Mouse (Mus musculus): Measurements from ENCODE around the gene Cers1. TPM values are rescaled to one million over a fixed set of nuclear protein-coding genes. Genes with fewer than 3 reads are reported as not detected.

The Cers1 gene
- polyA plus RNA-seq, 1 experiment from 2014 or later, result 38.8 TPM

DNA sequence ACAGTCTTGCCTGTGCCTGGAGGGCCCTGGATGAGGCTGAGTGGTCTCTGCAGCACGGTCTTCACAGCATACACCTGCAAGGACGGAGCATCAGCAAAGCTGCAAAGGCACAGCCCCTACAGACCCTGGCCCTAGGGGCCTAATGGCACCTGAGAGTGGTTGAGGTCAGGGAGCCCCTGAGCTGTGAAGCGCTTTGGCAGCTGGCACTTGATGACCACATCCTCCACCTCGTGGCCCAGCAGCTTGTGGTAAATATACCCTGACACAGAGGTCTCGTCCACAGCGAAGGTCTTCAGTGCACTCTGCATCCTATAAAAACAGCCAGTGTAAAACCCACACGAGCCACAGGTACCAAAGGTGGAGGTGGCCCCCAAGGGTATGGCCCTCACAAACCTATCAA is 23.4 kb downstream of the Cers1 start:
- H3K4me1 ChIP-seq (ENCODE audit: control insufficient read depth, insufficient read depth, low read length), result no peaks in the 10 kb centered on the region
- peaks cover 97% of the 10 kb centered on the region for H3K36me3 ChIP-seq (ENCODE audit: control insufficient read depth, insufficient read depth, low read length)
- no peak overlapping the region for H3K9ac ChIP-seq (replicated peaks; ENCODE audit: low read length)
- DNase-seq (no peak), ATAC-seq (ENCODE audit: low FRiP score, low TSS enrichment) (no peak)
- no peak overlapping the region for H3K4me3 ChIP-seq (replicated peaks; ENCODE audit: low read depth, low read length)
- 97% methylated on average over 7 of the region's 7 CpGs for WGBS
- H3K9me3 ChIP-seq (ENCODE audit: control insufficient read depth, low read length), result no peaks in the 10 kb centered on the region
- H3K27ac ChIP-seq (replicated peaks; ENCODE audit: low read depth, low read length), result no peak overlapping the region
- no peak overlapping the region for H3K4me2 ChIP-seq (ENCODE audit: low read length)
- no peaks in the 10 kb centered on the region for H3K27me3 ChIP-seq (ENCODE audit: control insufficient read depth, insufficient read depth, low read length)

- 91% methylated on average over 7 of the region's 7 CpGs for WGBS
- no peak overlapping the region for H3K4me3 ChIP-seq (replicated peaks; ENCODE audit: low read depth, low read length)
- H3K4me2 ChIP-seq (ENCODE audit: low read length), result no peak overlapping the region
- DNase-seq (no peak), ATAC-seq (ENCODE audit: low FRiP score, low TSS enrichment) (no peak)
- H3K9me3 ChIP-seq (ENCODE audit: control insufficient read depth, low read length), result no peaks in the 10 kb centered on the region
- no peaks in the 10 kb centered on the region for H3K4me1 ChIP-seq (ENCODE audit: control insufficient read depth, insufficient read depth, low read length)
- H3K27me3 ChIP-seq (ENCODE audit: control insufficient read depth, insufficient read depth, low read length), result no peaks in the 10 kb centered on the region
- H3K36me3 ChIP-seq (ENCODE audit: control insufficient read depth, insufficient read depth, low read length), result peaks cover 82% of the 10 kb centered on the region
- no peak overlapping the region for H3K9ac ChIP-seq (replicated peaks; ENCODE audit: low read length)
- no peak overlapping the region for H3K27ac ChIP-seq (replicated peaks; ENCODE audit: low read depth, low read length)
Observed at GRCm38 (mm10) chr8:70340659-70341058, 25.1 kb downstream of the Cers1 start.

DNA sequence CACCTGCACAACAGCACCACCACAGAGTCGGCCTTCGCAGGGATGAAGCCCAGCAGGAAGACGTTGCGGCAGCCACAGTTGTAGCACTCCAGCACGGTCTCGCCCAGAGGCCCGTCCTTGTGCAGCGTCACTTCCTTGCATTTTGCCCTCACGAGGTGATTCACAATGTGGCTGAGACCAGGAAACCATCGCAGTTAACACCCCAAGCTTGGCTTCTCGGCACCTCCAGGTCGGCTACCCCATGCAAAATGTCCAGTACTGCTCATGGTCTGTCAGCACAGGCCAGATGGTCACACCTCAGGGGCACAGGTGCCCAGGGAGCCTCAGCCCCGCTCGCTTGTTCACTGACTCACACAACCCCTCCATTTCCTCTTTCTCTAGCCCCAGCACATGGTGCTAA is 26.4 kb downstream of the Cers1 start:
- 91% methylated on average over 14 of the region's 14 CpGs for WGBS
- no peaks in the 10 kb centered on the region for H3K4me1 ChIP-seq (ENCODE audit: control insufficient read depth, insufficient read depth, low read length)
- H3K9ac ChIP-seq (replicated peaks; ENCODE audit: low read length), result no peak overlapping the region
- no peak overlapping the region for H3K27ac ChIP-seq (replicated peaks; ENCODE audit: low read depth, low read length)
- ATAC-seq (ENCODE audit: low FRiP score, low TSS enrichment), result no peak
- H3K4me3 ChIP-seq (replicated peaks; ENCODE audit: low read depth, low read length), result no peak overlapping the region
- no peak overlapping the region for H3K4me2 ChIP-seq (ENCODE audit: low read length)
- peaks cover 74% of the 10 kb centered on the region for H3K36me3 ChIP-seq (ENCODE audit: control insufficient read depth, insufficient read depth, low read length)
- no peak for DNase-seq
- no peaks in the 10 kb centered on the region for H3K9me3 ChIP-seq (ENCODE audit: control insufficient read depth, low read length)
- no peaks in the 10 kb centered on the region for H3K27me3 ChIP-seq (ENCODE audit: control insufficient read depth, insufficient read depth, low read length)

GRCm38 (mm10) chr8:70343076-70343475 is 27.5 kb downstream of the Cers1 start:
- Histone ChIP-seq H3K36me3 (ENCODE audit: control insufficient read depth, insufficient read depth, low read length) (peaks cover 67% of the 10 kb centered on the region), H3K27ac (replicated peaks; ENCODE audit: low read depth, low read length) (no peak overlapping the region), H3K9ac (replicated peaks; ENCODE audit: low read length) (no peak overlapping the region), H3K4me1 (ENCODE audit: control insufficient read depth, insufficient read depth, low read length) (no peaks in the 10 kb centered on the region), H3K27me3 (ENCODE audit: control insufficient read depth, insufficient read depth, low read length) (no peaks in the 10 kb centered on the region), H3K9me3 (ENCODE audit: control insufficient read depth, low read length) (no peaks in the 10 kb centered on the region), H3K4me2 (ENCODE audit: low read length) (no peak overlapping the region), H3K4me3 (replicated peaks; ENCODE audit: low read depth, low read length) (no peak overlapping the region)
- ATAC-seq (ENCODE audit: low FRiP score, low TSS enrichment) (no peak), DNase-seq (no peak)
- 92% methylated on average over 7 of the region's 7 CpGs for WGBS

DNA sequence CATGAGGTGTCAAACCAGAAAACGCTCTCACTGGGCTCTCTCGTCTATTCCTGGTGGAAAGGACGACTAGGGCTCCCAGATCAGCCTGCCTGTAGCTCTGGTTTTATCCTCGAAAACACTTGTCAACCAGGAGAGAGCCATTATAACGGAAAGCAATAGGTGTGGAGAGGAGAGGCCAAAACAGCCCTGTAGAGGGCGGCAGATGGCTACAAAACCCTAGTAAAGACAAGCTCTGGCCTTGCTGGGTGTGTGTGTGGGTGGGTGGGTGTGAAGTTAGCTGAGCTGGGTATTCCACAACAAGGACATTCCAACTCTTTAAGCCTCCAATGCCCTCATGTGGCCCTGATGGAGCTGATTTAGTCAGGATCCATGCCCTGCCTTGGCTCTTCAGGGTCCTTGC is 28.1 kb downstream of the Cers1 start:
- no peaks in the 10 kb centered on the region for H3K4me1 ChIP-seq (ENCODE audit: control insufficient read depth, insufficient read depth, low read length)
- H3K36me3 ChIP-seq (ENCODE audit: control insufficient read depth, insufficient read depth, low read length), result peaks cover 61% of the 10 kb centered on the region
- ATAC-seq (ENCODE audit: low FRiP score, low TSS enrichment) (no peak), DNase-seq (peak; percentile 70)
- H3K9ac ChIP-seq (replicated peaks; ENCODE audit: low read length), result no peak overlapping the region
- no peaks in the 10 kb centered on the region for H3K27me3 ChIP-seq (ENCODE audit: control insufficient read depth, insufficient read depth, low read length)
- H3K9me3 ChIP-seq (ENCODE audit: control insufficient read depth, low read length), result no peaks in the 10 kb centered on the region
- 62% methylated on average over 6 of the region's 6 CpGs for WGBS
- no peak overlapping the region for H3K4me3 ChIP-seq (replicated peaks; ENCODE audit: low read depth, low read length)
- no peak overlapping the region for H3K4me2 ChIP-seq (ENCODE audit: low read length)
- no peak overlapping the region for H3K27ac ChIP-seq (replicated peaks; ENCODE audit: low read depth, low read length)

- Histone ChIP-seq H3K9me3 (ENCODE audit: control insufficient read depth, low read length) (no peaks in the 10 kb centered on the region), H3K36me3 (ENCODE audit: control insufficient read depth, insufficient read depth, low read length) (peaks cover 60% of the 10 kb centered on the region), H3K27ac (replicated peaks; ENCODE audit: low read depth, low read length) (no peak overlapping the region), H3K4me3 (replicated peaks; ENCODE audit: low read depth, low read length) (no peak overlapping the region), H3K4me2 (ENCODE audit: low read length) (no peak overlapping the region), H3K9ac (replicated peaks; ENCODE audit: low read length) (no peak overlapping the region), H3K27me3 (ENCODE audit: control insufficient read depth, insufficient read depth, low read length) (no peaks in the 10 kb centered on the region), H3K4me1 (ENCODE audit: control insufficient read depth, insufficient read depth, low read length) (no peaks in the 10 kb centered on the region)
- DNase-seq, result no peak
- no peak for ATAC-seq (ENCODE audit: low FRiP score, low TSS enrichment)
- WGBS, result 86% methylated on average over 2 of the region's 2 CpGs
Observed at GRCm38 (mm10) chr8:70344279-70344678, 28.7 kb downstream of the Cers1 start.

DNA sequence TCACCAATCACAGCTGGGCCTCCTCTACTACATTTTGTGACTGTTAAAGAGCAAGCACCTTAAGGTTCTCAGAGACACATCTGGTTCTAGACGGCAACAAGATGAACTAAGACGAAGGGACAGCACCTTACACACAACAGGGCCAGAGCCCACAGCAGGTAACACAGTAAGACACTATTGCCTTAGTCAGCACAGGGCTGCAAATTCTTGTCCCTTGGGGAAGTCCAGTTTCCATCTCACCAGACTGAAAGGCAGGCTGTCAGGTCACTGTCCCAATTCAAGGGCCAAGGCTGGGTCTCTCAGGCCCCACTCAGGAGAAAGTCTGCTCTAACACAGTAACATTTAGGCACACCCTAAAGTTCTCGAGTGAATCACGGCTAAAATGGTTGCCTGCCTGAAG is 31.9 kb downstream of the Cers1 start:
- Histone ChIP-seq H3K27me3 (ENCODE audit: control insufficient read depth, insufficient read depth, low read length) (no peaks in the 10 kb centered on the region), H3K36me3 (ENCODE audit: control insufficient read depth, insufficient read depth, low read length) (peaks cover 32% of the 10 kb centered on the region), H3K9ac (replicated peaks; ENCODE audit: low read length) (no peak overlapping the region), H3K9me3 (ENCODE audit: control insufficient read depth, low read length) (no peaks in the 10 kb centered on the region), H3K27ac (replicated peaks; ENCODE audit: low read depth, low read length) (no peak overlapping the region), H3K4me1 (ENCODE audit: control insufficient read depth, insufficient read depth, low read length) (peaks cover 24% of the 10 kb centered on the region), H3K4me2 (ENCODE audit: low read length) (no peak overlapping the region), H3K4me3 (replicated peaks; ENCODE audit: low read depth, low read length) (no peak overlapping the region)
- DNase-seq (no peak), ATAC-seq (ENCODE audit: low FRiP score, low TSS enrichment) (no peak)
- 88% methylated on average over 4 of the region's 4 CpGs for WGBS

DNA sequence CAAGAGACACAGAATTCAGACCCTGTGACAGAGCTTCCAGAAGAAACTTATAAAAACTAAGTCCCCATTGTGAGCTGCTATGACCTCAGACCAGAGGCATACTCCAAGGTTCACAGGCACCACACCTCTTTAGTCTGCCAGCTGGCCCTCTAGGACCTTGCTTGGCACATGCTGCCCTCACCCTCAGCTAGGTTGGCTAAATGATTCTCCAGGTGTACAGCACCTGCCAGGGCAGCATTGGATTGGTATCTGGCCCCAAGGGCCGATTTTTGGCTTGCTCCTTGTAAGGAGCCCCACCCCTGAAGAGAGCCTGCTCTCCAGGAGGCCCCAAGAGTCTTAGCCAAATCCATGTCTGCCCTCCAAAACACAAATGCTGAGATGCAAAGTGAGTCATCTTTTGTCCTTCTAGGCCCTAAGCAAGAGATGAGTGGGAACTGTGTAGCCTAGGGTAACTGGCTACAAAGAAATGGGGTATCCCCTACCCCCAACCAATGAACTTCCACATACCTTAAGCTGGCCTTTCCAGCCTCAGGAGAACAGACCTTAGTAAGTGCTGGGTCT is 32.4 kb downstream of the Cers1 start:
- Histone ChIP-seq H3K4me1 (ENCODE audit: control insufficient read depth, insufficient read depth, low read length) (peaks cover 25% of the 10 kb centered on the region), H3K27ac (replicated peaks; ENCODE audit: low read depth, low read length) (no peak overlapping the region), H3K4me3 (replicated peaks; ENCODE audit: low read depth, low read length) (no peak overlapping the region), H3K9me3 (ENCODE audit: control insufficient read depth, low read length) (no peaks in the 10 kb centered on the region), H3K4me2 (ENCODE audit: low read length) (no peak overlapping the region), H3K9ac (replicated peaks; ENCODE audit: low read length) (no peak overlapping the region), H3K27me3 (ENCODE audit: control insufficient read depth, insufficient read depth, low read length) (no peaks in the 10 kb centered on the region), H3K36me3 (ENCODE audit: control insufficient read depth, insufficient read depth, low read length) (peaks cover 29% of the 10 kb centered on the region)
- 85% methylated on average over 1 of the region's 1 CpGs for WGBS
- ATAC-seq (ENCODE audit: low FRiP score, low TSS enrichment) (no peak), DNase-seq (no peak)

GRCm38 (mm10) chr8:70351035-70351999 is 35.7 kb downstream of the Cers1 start:
- ATAC-seq (ENCODE audit: low FRiP score, low TSS enrichment), result no peak
- Histone ChIP-seq H3K27me3 (ENCODE audit: control insufficient read depth, insufficient read depth, low read length) (no peaks in the 10 kb centered on the region), H3K9me3 (ENCODE audit: control insufficient read depth, low read length) (no peaks in the 10 kb centered on the region), H3K4me1 (ENCODE audit: control insufficient read depth, insufficient read depth, low read length) (peaks cover 30% of the 10 kb centered on the region), H3K4me3 (replicated peaks; ENCODE audit: low read depth, low read length) (peak overlapping the region; percentile 94), H3K27ac (replicated peaks; ENCODE audit: low read depth, low read length) (no peak overlapping the region), H3K4me2 (ENCODE audit: low read length) (peak overlapping the region; percentile 99), H3K36me3 (ENCODE audit: control insufficient read depth, insufficient read depth, low read length) (peaks cover 13% of the 10 kb centered on the region; the same call in 1 of the 2 replicates), H3K9ac (replicated peaks; ENCODE audit: low read length) (peak overlapping the region; percentile 97)
- DNase-seq, result no peak
- 63% methylated on average over 15 of the region's 15 CpGs for WGBS

All from midbrain, embryonic 14.5 days (tissue).